Mouse (Mus musculus) common myeloid progenitor, adult 5-6 weeks (primary cell): Measurements from ENCODE around the gene Bcl2l1. TPM values are rescaled to one million over a fixed set of nuclear protein-coding genes. Genes with fewer than 3 reads are reported as not detected.

ENCODE experiments used
- ATAC-seq: replicated peaks from 2 replicates; pipeline ENCODE4 v1.8.0; 2016; ENCODE audit warnings: low read depth, mild to moderate bottlenecking, moderate TSS enrichment, inconsistent platforms; ENCODE audit not compliant: poor library complexity, severe bottlenecking
- total RNA-seq: library from RNA; stranded (forward); fragments of 200-1000, 187-1606 nt; gene quantifications from 2 replicates; pipeline ENCODE4 v1.2.3, GENCODE M21; 2017

Gene Bcl2l1
- total RNA-seq, 1 experiment from 2014 or later: 8.4 TPM

DNA sequence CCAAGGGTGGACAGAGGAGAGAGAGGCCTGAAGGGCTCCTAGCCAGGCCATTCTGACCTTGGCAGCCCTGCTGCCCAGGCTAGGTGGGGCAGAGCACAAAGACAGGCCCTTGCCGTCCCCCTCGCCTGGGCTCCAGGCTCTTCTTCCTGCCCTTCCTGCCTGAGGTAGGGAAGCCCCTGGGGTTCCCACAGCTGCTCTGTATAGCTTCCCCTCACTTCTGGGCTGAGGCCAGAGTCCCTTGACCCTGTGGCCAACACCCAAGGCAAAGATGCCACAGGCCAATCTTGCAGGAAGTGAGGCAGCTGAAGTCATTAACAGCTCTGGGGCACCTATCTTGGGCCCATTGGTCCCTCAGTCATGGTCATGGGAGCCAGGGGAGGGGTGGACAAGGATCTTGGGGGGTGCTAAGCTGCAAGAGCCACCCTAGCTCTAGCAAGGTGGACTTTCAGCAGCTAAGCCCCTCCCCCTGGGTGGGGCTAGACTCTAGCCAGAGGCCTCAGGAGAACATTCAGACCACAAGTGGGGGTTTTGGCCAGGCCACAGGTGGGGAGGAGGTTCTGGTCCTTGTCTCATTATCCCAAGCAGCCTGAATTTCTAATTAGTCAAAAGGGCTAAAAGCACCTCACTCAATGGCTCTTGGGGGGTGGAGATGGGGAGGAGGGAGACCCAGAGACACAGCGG, 50.4 kb downstream of the Bcl2l1 start:
- peak; percentile 55 for ATAC-seq

DNA sequence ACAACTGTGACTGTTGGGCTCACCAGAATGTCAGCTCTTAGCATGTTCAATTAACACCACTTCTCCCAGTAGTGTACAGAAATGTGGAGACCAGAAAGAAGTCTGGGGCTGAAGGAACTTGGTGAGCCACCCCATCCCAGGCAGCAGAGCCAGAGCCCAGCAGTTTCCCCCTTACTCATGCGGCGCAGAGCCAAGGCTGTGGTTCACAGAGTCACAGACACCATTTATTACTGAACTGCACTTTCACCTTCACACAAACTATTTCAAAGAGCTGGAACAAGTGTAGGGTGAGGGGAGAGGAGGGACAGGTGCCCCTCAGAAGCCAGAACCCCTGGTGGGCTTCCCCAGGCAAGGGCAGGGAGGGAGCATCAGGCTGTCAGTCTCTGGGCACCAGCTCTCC, 51.1 kb downstream of the Bcl2l1 start:
- 0 out of 2 replicates have a peak, but pooled peaks have one; percentile 29 for ATAC-seq

DNA sequence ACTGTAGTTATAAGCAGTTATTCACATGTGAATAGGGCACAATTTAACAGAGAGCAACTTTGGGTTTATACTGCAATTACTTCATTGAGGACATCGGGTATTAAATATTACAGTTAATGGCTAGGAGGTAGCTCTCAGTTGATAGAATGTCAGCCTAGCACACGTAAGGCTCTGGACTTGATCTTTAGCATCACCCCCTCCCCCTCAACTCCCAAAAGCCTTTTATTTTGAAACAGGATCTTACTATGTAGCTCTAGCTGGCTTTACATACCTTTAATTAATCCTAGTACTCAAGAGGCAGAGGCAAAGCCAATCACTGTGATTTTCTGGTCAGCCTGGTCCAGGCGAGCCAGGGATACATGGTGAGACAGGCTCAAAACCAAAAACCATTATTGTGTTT, 54.4 kb downstream of the Bcl2l1 start:
- no peak for ATAC-seq

DNA sequence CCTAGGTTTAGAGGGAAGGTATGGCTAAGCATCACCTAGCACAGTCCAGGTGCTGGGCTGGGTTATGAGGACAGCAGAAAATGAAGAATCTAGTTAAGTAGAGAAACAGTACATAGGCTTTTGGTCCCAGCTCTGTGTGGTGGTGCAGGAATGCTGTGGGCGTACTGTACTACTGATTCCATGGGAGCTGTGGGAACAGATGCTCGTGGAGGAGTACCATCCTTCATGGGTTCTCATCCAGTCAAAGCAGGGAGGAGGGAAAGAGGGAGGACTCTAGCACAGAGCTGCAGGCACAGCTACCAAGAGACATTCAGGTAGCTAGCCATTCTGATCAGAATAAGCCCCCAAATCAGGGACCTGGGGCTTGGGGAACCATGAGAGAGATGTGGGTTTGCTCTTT, 55.1 kb downstream of the Bcl2l1 start:
- ATAC-seq: no peak

DNA sequence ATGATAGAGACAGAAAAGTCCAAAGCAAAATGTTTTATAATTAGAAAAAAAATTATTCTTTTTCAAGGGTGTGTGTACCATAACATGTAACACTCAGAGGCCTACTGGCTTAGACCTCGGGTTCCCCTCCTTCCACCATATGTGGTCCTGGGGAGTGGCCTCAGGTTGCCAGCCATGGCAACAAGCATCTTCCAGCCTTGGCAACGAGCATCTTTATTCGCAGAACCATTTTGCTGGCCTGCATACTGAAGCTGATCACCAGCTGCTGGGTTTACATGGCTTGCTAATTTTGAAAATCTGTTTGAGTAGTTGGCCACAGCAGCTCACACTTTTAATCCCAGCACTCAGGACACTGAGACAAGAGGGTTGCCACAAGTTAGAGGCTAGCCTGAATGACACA, 55.5 kb downstream of the Bcl2l1 start:
- ATAC-seq: no peak

DNA sequence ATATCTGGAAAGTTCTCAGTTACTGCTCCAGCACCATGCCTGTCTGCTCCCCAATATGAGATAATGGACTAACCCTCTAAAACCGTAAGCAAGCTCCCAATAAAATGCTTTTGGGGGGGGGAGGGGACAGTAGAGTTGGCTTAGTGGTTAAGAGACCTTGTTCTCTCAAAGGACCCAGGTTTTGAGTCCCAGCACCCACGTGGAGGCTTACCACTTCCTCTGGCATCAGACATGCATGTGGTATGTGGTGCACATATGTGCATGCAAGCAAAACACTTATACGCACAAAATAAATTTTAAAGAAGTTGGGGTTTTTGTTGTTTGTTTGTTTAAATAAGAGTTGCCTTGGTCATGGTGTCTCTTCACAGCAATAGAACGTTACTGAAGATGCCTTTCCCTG, 56.2 kb downstream of the Bcl2l1 start:
- 0 out of 2 replicates have a peak, but pooled peaks have one; percentile 41 for ATAC-seq

DNA sequence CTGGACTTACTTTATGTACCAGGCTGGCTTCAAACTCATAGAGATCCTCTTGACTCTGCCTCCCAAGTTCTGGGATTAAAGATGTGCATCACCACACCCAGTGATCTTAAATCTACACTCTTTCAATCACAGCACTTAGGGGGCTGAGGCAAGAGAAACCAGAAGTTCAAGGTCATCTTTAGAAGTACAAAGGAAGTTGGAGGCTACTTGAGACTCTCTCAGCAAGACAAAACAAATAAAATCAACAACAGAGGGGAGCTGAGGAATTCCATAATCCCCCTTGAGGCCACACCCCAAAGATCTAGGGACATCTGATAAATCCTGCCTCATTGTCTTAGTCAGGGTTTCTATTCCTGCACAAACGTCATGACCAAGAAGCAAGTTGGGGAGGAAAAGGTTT, 59.3 kb downstream of the Bcl2l1 start:
- no peak for ATAC-seq

DNA sequence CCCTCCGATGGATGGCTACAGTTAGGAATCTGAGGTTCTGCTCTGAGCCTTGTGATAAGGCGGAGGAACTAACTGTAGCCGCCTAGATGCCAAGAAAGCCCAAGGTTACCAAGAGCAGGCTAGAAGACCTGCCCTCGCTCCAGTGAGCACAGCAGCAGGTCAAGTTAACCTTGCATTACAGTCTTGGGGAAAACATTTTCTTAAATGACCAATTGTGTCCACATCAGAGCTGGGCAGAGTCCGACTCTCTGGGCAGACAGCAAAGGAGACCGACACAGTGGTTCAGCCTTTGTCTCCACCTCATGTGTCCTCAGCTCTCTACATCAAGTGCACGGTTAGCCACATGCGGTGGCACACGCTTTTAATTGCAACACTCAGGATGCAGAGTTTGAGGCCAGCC, 60.0 kb downstream of the Bcl2l1 start:
- ATAC-seq: no peak

DNA sequence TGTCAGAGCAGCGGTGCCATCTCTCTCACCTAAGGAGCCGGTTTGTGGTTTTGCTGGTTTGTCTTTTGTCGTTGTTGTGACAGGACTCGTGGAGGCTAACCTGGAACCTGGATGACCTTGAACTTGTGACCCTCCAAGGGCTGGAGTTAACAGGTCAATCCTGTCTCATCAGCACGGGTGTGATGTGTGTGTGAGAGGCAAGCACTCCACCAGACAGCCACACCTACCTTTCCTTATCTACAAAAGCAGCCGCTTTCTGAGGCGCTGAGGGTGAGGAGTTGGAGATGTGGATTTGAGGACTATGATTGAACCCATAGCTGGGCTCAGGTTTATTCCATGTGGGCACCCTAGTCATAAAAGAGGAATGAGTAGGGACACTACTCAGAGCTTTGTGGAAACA, 61.9 kb downstream of the Bcl2l1 start:
- ATAC-seq: peak; percentile 21; the same call in 1 of the 2 replicates

DNA sequence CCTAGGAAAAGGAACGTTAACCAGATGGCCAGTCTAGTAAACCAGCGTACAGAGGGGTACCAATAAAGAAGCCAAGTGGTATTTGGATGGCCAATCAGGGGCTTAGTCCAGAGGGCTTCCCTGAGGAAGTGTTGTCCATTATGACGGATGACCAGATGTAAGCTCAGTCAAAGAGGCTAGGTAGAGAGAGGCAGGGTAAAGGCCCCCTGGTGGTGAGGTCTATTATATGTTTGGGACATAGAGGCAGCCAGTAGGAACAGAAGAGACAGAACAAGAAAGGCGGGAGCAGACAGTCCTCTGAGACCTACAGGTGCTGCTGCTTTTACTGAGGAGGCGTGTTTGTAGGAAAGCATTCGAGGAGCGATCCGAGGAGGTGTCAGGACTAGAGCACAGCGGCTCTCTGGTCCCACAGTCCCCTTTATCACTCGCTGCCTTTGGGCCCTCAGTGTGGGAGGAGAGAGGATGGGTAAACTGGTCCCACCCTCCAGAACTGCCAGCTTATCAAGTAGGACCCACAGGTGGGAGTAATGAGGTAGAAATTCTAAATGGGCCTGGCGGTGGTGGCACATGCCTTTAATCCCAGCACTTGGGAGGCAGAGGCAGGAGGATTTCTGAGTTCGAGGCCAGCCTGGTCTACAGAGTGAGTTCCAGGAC, 63.8 kb downstream of the Bcl2l1 start:
- peak; percentile 63 for ATAC-seq

DNA sequence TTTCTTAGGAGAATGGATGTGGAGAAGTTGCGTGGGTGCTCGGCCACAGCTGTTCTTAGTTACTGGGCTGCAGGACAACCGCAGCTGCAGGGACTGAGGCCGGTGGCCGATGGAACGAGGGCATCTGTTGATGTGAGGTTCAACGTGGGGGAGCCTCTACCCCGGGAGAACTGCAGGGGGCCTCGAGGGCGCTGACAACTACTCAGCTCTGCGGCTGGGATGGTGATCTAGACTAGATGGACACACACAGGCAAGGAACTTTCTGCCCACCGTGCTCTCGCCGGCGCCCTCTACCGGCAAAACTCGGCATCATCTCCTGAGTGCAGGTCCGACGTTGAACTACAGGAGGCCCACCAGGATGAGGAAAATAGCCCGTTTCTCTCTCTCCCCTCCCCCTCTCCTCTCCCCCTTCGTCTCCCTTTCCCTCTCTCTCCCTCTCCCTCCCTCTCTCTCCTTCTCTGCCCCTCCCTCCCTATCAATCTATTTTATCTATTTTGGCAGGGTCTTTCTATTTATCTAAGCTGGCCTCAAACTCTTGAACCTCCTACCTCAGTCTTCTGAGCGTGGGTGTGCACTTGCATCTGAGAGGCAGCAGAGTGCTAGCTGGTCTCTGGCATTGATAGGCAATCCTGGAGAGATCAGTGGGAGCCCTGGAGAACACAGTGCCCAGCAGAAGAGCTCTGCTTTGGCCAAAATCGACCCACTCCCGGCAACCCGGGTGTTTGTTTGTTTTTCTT, 65.0 kb downstream of the Bcl2l1 start:
- peak; percentile 77 for ATAC-seq

DNA sequence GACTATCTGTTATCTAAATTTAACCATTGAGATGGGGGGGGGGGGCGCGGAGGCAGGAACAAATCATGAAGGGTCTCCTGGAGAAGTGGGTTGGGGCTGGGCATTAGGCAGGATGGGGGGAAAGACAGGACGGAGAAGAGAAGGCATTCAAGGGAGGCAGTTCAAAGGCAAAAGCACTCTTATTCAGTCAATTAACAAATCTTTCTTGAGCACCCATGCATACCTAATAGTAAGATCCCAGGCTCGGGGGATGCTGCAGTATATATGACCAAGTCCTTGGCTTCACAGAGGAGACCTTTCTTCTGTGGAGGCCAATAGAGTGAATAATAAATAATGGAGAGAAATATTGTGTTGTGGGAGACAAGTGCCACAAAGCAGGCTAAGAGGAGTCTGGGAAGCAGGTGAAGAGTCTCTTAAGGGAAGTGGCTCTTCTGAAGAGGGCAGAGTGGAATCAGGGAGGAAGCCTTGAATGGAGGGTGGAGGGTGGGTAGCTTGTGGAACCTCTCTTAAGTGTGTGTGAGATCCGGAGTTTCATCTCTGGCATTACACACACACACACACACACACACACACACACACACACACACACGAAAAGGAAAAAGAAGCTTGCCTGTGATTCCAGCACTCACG, 66.4 kb downstream of the Bcl2l1 start:
- no peak for ATAC-seq

DNA sequence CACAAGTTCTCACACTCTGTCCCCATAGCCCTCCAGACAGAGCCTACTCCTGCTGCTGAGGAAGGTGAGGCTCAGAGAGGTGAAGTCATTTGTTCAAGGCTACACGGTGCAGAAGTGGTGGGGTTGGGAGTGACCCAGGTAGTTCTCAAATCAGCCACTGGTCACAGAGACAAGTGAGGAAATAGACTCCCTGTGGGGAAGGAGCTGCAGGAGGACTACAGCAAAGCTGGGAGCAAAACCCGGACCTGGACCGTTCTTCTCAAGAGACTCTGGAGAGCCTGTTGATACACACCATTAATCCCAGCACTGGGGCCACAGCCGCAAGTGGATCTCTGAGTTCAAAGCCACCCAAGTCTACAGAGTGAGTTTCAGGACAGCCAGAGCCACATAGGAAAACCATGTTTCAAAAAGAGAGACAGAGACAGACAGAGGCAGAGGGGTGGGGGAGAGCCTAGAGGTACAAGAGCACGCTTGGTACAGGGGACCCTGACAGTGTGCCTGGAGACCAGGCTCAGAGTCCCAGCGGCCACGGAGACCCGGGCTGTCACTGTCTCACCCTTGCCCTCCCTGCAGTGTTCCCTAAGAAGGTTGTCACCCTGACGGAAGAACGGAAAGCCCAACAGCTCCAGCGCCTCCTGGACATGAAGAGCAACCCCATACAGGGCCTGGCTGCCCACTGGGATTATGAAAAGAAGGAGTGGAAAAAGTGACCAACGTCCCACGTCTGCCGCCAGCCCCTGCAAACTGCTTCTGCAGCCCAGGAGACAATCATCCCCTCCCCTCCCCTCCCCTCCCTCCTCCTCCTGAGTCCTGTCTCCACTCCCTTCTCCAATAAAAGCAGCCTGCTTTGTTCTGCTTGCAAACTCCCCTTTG, 67.1 kb downstream of the Bcl2l1 start:
- no peak for ATAC-seq

DNA sequence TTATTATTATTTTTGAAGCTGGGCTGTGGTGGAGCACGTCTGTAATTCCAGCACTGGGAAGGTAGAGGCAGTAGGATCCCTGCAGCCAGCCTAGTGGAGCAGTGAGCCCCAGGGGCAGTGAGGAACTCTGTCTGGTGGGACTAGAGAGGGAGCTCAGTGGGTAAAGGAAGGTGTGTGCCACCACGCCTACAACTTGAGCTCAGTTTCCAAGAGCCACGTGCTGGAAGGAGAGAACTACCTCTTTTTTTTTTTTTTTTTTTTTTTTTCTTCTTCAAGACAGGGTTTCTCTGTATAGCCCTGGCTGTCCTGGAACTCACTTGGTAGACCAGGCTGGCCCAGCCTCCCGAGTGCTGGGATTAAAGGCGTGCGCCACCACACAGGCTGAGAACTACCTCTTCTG, 68.2 kb downstream of the Bcl2l1 start:
- no peak for ATAC-seq

DNA sequence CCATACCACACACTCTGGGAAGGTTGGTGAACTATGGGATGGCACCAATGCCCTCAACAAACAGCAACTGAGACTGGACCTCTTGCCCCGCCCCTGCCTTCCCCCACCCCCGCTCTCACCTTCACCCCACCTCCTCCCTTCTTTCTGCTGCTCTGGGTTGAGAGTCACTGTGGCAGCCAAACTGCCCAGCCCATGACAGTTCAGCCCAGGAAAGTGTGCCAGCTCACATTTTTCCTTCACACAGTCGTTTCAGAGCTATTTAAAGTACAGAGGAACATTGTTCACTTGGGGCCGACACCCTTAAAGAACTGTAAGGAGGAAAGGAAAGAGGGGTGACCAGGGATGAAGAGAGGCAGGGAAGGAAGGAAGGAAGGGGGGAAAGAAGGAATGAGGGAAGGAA, 73.2 kb downstream of the Bcl2l1 start:
- no peak for ATAC-seq

DNA sequence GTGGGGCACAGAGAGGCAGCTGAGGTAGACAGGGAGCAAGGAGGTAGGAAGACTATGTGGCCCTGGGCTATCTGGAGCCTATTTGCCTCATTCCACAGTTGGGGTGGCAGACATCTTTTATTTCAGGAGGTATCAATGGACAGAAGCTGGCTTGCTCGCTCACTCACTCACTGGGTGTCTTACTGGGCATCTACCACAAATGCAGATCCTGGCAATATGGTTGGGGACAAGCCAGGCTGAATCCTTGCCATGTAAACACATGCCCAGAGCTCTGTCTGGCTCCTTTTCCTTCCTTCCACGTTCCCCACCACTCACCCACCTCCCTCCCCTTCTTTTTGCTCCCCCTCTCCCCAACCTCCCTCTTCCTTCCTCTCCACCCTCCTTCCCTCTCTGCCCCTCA, 74.0 kb downstream of the Bcl2l1 start:
- ATAC-seq: no peak

DNA sequence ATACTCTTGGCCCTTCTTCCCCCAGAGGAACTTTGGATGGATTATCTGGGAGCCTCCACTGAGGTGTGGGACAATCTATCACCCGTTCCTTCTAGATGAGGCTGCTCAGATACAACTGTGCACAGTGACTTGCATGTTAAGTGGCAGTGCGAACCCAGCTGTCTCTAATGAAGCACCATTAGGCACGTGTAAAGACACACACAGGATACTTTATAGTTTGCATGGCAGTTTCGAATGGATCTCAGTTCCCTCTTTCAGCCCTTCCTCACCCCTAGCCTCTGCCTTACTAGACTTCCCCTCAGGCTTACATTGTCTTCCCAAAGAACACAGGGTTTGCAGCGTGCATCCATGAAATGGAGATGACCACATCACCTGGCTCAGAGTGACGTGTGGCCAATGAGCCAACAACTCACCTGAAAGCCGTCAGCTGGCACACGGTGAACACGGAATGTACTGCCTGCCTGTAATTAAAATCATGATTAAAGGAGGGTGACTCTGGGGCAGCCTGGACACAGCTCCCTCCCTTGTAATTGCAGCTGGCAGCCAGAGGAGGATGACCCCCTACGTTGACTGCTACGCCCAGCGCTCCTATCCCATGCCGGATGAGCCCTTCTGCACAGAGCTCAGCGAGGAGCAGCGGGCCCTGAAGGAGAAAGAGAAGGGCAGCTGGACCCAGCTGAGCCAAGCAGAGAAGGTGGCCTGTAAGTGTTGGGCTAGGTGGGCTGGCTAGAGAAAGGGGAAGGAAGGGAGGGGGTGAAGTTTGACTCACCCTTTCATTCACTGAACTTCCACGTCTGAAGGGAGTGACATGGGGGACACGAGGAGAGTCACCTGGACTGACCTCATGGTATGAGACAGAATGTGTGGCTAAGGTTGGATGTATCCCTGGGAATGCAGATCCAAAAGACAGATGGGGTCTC, 74.8 kb downstream of the Bcl2l1 start:
- ATAC-seq: peak; percentile 42

DNA sequence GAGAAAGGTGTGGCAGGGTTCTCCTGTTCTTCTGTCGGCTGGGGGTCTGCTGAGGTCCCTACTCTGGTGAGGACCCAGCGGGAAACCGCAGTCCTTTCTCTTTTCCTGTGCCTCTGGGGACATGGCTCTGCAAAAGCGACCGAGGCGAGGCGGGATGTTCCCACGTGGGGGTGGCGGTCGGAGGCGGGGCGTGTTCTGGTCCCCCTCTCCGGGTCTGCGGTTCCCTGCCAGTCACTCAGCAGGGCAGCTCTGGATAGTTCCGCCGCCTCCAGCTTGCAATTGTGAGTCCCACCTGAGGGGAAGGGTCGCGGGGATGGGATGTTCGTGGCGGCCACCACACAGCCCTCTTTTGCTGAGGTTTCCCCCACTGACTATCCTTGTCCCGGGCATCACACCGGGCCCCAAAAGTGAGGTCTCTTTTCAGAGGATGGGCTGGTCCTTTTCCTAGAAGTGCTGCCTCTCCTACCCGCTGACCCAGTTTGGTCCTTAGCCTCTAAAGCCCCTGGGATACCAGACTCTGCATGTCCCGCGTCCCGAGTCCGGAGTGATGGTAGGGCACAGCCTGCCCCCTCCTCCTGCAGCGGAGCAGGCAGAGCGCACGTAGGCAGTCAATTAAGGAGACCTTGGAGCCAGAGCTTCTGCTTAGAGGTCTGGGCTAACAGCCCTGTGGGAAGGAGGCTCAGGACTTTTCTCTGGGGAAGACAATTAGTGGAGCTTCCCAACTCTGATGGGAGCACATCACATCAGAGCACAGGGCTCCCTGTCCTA, 77.4 kb downstream of the Bcl2l1 start, which contains the start of gene Cox4i2:
TSS of gene Cox4i2 (plus strand) at position 230 of the 768 bp plus-strand sequence.
- ATAC-seq: peak; percentile 86
